Mouse (Mus musculus) intestine, embryonic 14.5 days (tissue): Measurements from ENCODE around the gene Pcp2. TPM values are rescaled to one million over a fixed set of nuclear protein-coding genes. Genes with fewer than 3 reads are reported as not detected.

Source experiments
- ATAC-seq: fragments of 200-750 bp; cut with Nextera tagmentation; replicated peaks from 2 replicates; pipeline ENCODE4 v1.8.0; 2017; ENCODE audit warnings: low read depth, moderate number of reproducible peaks, moderate TSS enrichment, moderate library complexity; ENCODE audit not compliant: low FRiP score, low TSS enrichment
- DNase-seq: peaks from one replicate; pipeline ENCODE4 v3.0.0-alpha.2; 2018; ENCODE audit warnings: low spot score
- H3K27ac ChIP-seq: fragments of 300-500 bp; sonication (generic); 2 replicates; pipeline ENCODE4 v1.5.1; 2014; ENCODE audit warnings: low read depth, mild to moderate bottlenecking, control low read depth
- H3K27me3 ChIP-seq: fragments of 300-500 bp; sonication (generic); replicated peaks from 2 replicates; pipeline ENCODE4 v1.6.1; 2014; ENCODE audit warnings: low read length, control low read depth; ENCODE audit not compliant: control insufficient read depth, insufficient read depth
- H3K36me3 ChIP-seq: fragments of 300-500 bp; sonication (generic); 2 replicates; pipeline ENCODE4 v1.6.1; 2014; ENCODE audit warnings: low read length, control low read depth; ENCODE audit not compliant: control insufficient read depth, insufficient read depth
- H3K4me1 ChIP-seq: fragments of 300-500 bp; sonication (generic); replicated peaks from 2 replicates; pipeline ENCODE4 v1.6.1; 2014; ENCODE audit warnings: low read length, control low read depth, mixed read lengths; ENCODE audit not compliant: control insufficient read depth, insufficient read depth
- H3K4me2 ChIP-seq: fragments of 300-500 bp; sonication (generic); 2 replicates; pipeline ENCODE4 v1.6.1; 2014; ENCODE audit warnings: low read length
- H3K4me3 ChIP-seq: fragments of 300-500 bp; sonication (generic); 2 replicates; pipeline ENCODE4 v1.5.1; 2014; ENCODE audit warnings: low read depth, low read length, control low read depth, mixed read lengths
- H3K9ac ChIP-seq: fragments of 300-500 bp; sonication (generic); 2 replicates; pipeline ENCODE4 v1.6.1; 2014; ENCODE audit warnings: mild to moderate bottlenecking, low read length
- H3K9me3 ChIP-seq: fragments of 300-500 bp; sonication (generic); 2 replicates; pipeline ENCODE4 v1.6.1; 2016; ENCODE audit warnings: low read length, control low read depth; ENCODE audit not compliant: control insufficient read depth
- WGBS: fragments of 180-500 bp; shearing (Covaris S2); extraction: QIAGEN DNeasy Blood & Tissue Kit; methylation state at CpG from one replicate; pipeline ENCODE4 v1.1.7; 2014; 5-methylcytosine and 5-hydroxymethylcytosine counted together
- polyA plus RNA-seq: library from polyadenylated mRNA; unstranded; fragments of >200 nt; fragmentation: Nextera tagmentation; extraction: Ambion mirVana; gene quantifications from 2 replicates; pipeline ENCODE4 v1.2.1, GENCODE M21; 2014

Pcp2 gene
- 0.12 TPM in 1 of 2 replicates, not detected in the other for polyA plus RNA-seq

- Histone ChIP-seq H3K4me2 (no peak within 1 kb of the TSS), H3K4me3 (no peak within 1 kb of the TSS), H3K4me1 (0 out of 2 replicates have a peak, but pooled peaks cover 4% of the 10 kb centered on the region), H3K27me3 (peaks cover 11% of the 10 kb centered on the region; the same call in 1 of the 2 replicates), H3K9ac (no peak within 1 kb of the TSS), H3K27ac (no peak within 1 kb of the TSS), H3K9me3 (no peaks in the 10 kb centered on the region), H3K36me3 (no peaks in the 10 kb centered on the region)
- no peak for ATAC-seq
- WGBS, result 79% methylated on average over 1 of the region's 1 CpGs
- DNase-seq, result no peak
Observed at GRCm38 (mm10) chr8:3625445-3625844, at the start of gene Pcp2. Pcp2 (minus strand) TSS chr8:3625545.

DNA sequence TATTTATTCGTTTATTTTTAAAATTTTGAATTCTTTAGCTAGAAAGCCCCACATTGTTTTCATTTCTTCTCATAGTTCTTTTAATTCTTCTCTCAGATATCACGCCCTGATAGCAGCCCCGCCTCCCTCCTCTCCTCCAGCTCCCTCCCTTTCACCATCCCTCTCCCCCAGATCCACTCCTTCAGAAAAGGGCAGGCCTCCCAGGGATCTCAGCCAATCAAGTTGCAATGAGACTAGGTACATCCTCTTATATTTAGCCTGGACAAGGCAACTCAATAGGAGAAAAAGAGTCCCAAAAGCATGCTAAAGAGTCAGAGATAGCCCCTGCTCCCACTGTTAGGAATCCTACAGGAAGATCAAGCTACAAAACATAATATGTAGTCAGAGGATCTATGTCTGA lies 49.3 kb upstream of the Pcp2 start:
- peaks cover 10% of the 10 kb centered on the region; the same call in 1 of the 2 replicates for H3K4me1 ChIP-seq
- no peaks in the 10 kb centered on the region for H3K27me3 ChIP-seq
- H3K27ac ChIP-seq, result no peak overlapping the region
- no peak for DNase-seq
- no peaks in the 10 kb centered on the region for H3K9me3 ChIP-seq
- no peak for ATAC-seq
- peaks cover 11% of the 10 kb centered on the region for H3K36me3 ChIP-seq
- H3K4me2 ChIP-seq, result no peak overlapping the region
- no peak overlapping the region for H3K9ac ChIP-seq
- H3K4me3 ChIP-seq, result no peak overlapping the region
- 62% methylated on average over 3 of the region's 3 CpGs for WGBS

DNA sequence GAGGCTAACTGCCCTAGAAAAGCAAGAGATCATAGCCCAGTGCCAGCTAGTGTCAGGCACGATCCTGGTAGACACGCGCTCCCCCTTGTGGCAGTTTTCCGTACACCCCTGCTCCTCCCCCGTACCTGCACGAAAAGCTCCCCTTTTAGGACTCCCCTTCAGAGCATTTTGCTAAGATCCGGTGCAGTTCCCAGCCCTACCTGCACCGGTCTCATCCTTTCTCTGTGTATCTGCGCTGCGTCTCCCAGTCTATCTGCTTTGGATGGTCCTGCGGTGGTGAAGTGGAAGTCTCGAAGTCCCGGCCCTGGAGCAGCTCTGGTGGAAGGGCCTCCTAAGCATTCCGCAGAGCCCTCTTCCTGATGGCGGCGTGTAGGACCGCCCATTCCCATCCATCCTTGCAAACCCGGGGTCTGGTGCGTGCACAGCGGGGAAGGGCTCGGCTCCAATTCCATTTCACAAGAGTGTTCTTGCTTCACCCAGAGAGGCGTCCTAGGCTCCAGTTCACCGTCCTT lies 46.7 kb upstream of the Pcp2 start, which contains the start of gene Fcor:
Gene Fcor, minus strand, starts transcription at position 383 of the 512 bp plus-strand sequence.
- WGBS, result under 1% methylated on average over 23 of the region's 23 CpGs
- Histone ChIP-seq H3K27me3 (no peaks in the 10 kb centered on the region), H3K36me3 (no peaks in the 10 kb centered on the region), H3K9me3 (no peaks in the 10 kb centered on the region), H3K4me2 (peak within 1 kb of the TSS; percentile 74), H3K4me3 (peak within 1 kb of the TSS; percentile 44), H3K27ac (peak within 1 kb of the TSS; percentile 39; the same call in 1 of the 2 replicates), H3K4me1 (0 out of 2 replicates have a peak, but pooled peaks cover 2% of the 10 kb centered on the region), H3K9ac (peak within 1 kb of the TSS; percentile 34)
- ATAC-seq, result peak; percentile 80
- DNase-seq, result peak; percentile 95

GRCm38 (mm10) chr8:3670388-3670787 lies 45.0 kb upstream of the Pcp2 start:
- Histone ChIP-seq H3K4me1 (0 out of 2 replicates have a peak, but pooled peaks cover 2% of the 10 kb centered on the region), H3K4me3 (no peak overlapping the region), H3K36me3 (no peaks in the 10 kb centered on the region), H3K4me2 (no peak overlapping the region), H3K9me3 (no peaks in the 10 kb centered on the region), H3K27ac (no peak overlapping the region), H3K27me3 (no peaks in the 10 kb centered on the region), H3K9ac (no peak overlapping the region)
- no peak for DNase-seq
- WGBS, result 78% methylated on average over 2 of the region's 2 CpGs
- no peak for ATAC-seq

- DNase-seq (no peak), ATAC-seq (no peak)
- Histone ChIP-seq H3K9ac (no peak within 1 kb of the TSS), H3K4me3 (no peak within 1 kb of the TSS), H3K36me3 (no peaks in the 10 kb centered on the region), H3K9me3 (no peaks in the 10 kb centered on the region), H3K4me2 (no peak within 1 kb of the TSS), H3K27me3 (no peaks in the 10 kb centered on the region), H3K4me1 (no peaks in the 10 kb centered on the region), H3K27ac (no peak within 1 kb of the TSS)
- WGBS, result 77% methylated on average over 6 of the region's 6 CpGs
Observed at GRCm38 (mm10) chr8:3665507-3665906, 40.2 kb upstream of the Pcp2 start, which contains the start of gene Mcemp1. Mcemp1 (plus strand) TSS chr8:3665754.

DNA sequence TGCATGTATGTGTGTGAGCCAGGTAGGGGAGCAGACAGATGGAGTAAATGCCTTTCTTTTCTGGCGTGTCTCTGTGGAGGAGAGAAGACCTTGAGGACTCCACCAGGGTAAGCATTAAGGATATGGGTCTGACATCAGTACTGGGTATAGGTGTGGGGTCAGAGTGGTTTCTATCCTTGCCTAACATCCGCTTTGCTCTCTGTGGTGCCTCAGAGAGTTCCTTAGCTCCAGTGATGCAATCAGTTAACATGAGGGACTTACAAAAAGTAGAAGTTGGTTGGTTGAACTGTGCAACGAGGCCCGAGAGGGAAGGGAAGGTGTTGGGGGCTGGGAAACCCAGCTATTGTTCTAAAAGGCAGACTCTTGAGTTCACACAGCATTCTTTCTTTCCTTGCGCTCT lies 39.1 kb upstream of the Pcp2 start:
- Histone ChIP-seq H3K27me3 (no peaks in the 10 kb centered on the region), H3K36me3 (no peaks in the 10 kb centered on the region), H3K9me3 (no peaks in the 10 kb centered on the region), H3K4me3 (no peak overlapping the region), H3K4me1 (no peaks in the 10 kb centered on the region), H3K4me2 (no peak overlapping the region), H3K27ac (no peak overlapping the region), H3K9ac (no peak overlapping the region)
- no peak for ATAC-seq
- 68% methylated on average over 5 of the region's 5 CpGs for WGBS
- no peak for DNase-seq

- no peaks in the 10 kb centered on the region for H3K4me1 ChIP-seq
- DNase-seq, result no peak
- no peaks in the 10 kb centered on the region for H3K9me3 ChIP-seq
- no peak for ATAC-seq
- H3K27me3 ChIP-seq, result no peaks in the 10 kb centered on the region
- H3K9ac ChIP-seq, result no peak overlapping the region
- H3K36me3 ChIP-seq, result no peaks in the 10 kb centered on the region
- no peak overlapping the region for H3K4me2 ChIP-seq
- no peak overlapping the region for H3K4me3 ChIP-seq
- 83% methylated on average over 8 of the region's 8 CpGs for WGBS
- H3K27ac ChIP-seq, result no peak overlapping the region
Observed at GRCm38 (mm10) chr8:3660889-3661288, 35.5 kb upstream of the Pcp2 start.

- Histone ChIP-seq H3K4me1 (no peaks in the 10 kb centered on the region), H3K4me3 (no peak overlapping the region), H3K36me3 (no peaks in the 10 kb centered on the region), H3K9ac (no peak overlapping the region), H3K27me3 (no peaks in the 10 kb centered on the region), H3K4me2 (no peak overlapping the region), H3K9me3 (no peaks in the 10 kb centered on the region), H3K27ac (no peak overlapping the region)
- WGBS, result 19% methylated on average over 7 of the region's 7 CpGs
- peak; percentile 55 for DNase-seq
- no peak for ATAC-seq
Observed at GRCm38 (mm10) chr8:3656725-3657381, 31.5 kb upstream of the Pcp2 start.

- Histone ChIP-seq H3K4me3 (no peak within 1 kb of the TSS), H3K36me3 (no peaks in the 10 kb centered on the region), H3K27me3 (no peaks in the 10 kb centered on the region), H3K9me3 (no peaks in the 10 kb centered on the region), H3K4me2 (no peak within 1 kb of the TSS), H3K4me1 (no peaks in the 10 kb centered on the region), H3K9ac (no peak within 1 kb of the TSS), H3K27ac (no peak within 1 kb of the TSS)
- 63% methylated on average over 3 of the region's 3 CpGs for WGBS
- ATAC-seq, result no peak
- DNase-seq, result no peak
Observed at GRCm38 (mm10) chr8:3655526-3655925, 30.2 kb upstream of the Pcp2 start, which contains the start of gene Retn. Retn (plus strand) TSS chr8:3655770.
